Mouse (Mus musculus) hindbrain, embryonic 14.5 days (tissue): ENCODE measurements around the gene Ntrk2. TPM values are rescaled to one million over a fixed set of nuclear protein-coding genes. Genes with fewer than 3 reads are reported as not detected.
"Not testable (repeated sequence)": the region's sequence is repeated elsewhere in the genome, so short reads cannot be mapped to it uniquely, and the experiment has no call there.

Experiments
- ATAC-seq: fragments of 200-750 bp; cut with Nextera tagmentation; 2 replicates; pipeline ENCODE4 v1.8.0; 2017; ENCODE audit warnings: moderate number of reproducible peaks, mild to moderate bottlenecking, moderate TSS enrichment, moderate library complexity; ENCODE audit not compliant: low FRiP score
- DNase-seq: peaks from one replicate; pipeline ENCODE4 v3.0.0-alpha.2; 2015; ENCODE audit warnings: low spot score
- H3K27ac ChIP-seq: fragments of 300-500 bp; sonication (generic); 2 replicates; pipeline ENCODE4 v1.5.1; 2014; ENCODE audit warnings: mild to moderate bottlenecking, moderate library complexity
- H3K27me3 ChIP-seq: fragments of 300-500 bp; sonication (generic); 2 replicates; pipeline ENCODE4 v1.6.1; 2014; ENCODE audit warnings: mild to moderate bottlenecking, low read length, mixed read lengths; ENCODE audit not compliant: control insufficient read depth, insufficient read depth
- H3K36me3 ChIP-seq: fragments of 300-500 bp; sonication (generic); replicated peaks from 2 replicates; pipeline ENCODE4 v1.6.1; 2014; ENCODE audit not compliant: control insufficient read depth, insufficient read depth
- H3K4me1 ChIP-seq: fragments of 300-500 bp; sonication (generic); replicated peaks from 2 replicates; pipeline ENCODE4 v1.6.1; 2014; ENCODE audit warnings: antibody characterized with exemption, low read length, mixed read lengths; ENCODE audit not compliant: control insufficient read depth, insufficient read depth
- H3K4me2 ChIP-seq: fragments of 300-500 bp; sonication (generic); replicated peaks from 2 replicates; pipeline ENCODE4 v1.6.1; 2014; ENCODE audit warnings: mild to moderate bottlenecking, moderate library complexity
- H3K4me3 ChIP-seq: fragments of 300-500 bp; sonication (generic); replicated peaks from 2 replicates; pipeline ENCODE4 v1.5.1; 2014; ENCODE audit warnings: mild to moderate bottlenecking, low read length
- H3K9ac ChIP-seq: fragments of 300-500 bp; sonication (generic); 2 replicates; pipeline ENCODE4 v1.6.1; 2014
- H3K9me3 ChIP-seq: fragments of 300-500 bp; sonication (generic); 2 replicates; pipeline ENCODE4 v1.6.1; 2016; ENCODE audit warnings: low read length; ENCODE audit not compliant: control insufficient read depth
- WGBS: fragments of 180-500 bp; shearing (Covaris S2); extraction: QIAGEN DNeasy Blood & Tissue Kit; methylation state at CpG from one replicate; pipeline ENCODE4 v1.1.7; 2014; 5-methylcytosine and 5-hydroxymethylcytosine counted together
- polyA plus RNA-seq: library from polyadenylated mRNA; unstranded; fragments of >200 nt; fragmentation: Nextera tagmentation; extraction: Ambion mirVana; gene quantifications from 2 replicates; pipeline ENCODE4 v1.2.1, GENCODE M21; 2014

Ntrk2 gene
- polyA plus RNA-seq, 1 experiment from 2014 or later = 108 TPM

DNA sequence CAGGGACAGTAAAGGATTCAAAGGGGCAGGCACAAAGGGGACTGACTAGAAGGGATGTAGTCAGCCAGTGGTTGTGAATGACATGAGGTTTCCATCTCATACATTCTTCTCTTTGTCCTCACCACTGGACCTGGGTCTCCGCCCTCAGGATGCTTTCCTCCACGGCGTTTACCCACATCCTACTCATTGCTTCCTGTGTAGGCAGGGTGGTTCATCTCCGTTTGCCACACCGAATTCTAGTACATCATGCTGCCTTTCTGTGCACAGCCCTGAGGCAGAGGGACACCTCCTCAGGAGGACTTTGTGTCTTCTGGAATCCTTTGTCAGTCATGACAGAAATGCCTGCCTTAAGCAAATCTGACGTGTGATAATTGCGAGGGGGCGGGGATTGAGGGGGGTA is 219.3 kb downstream of the Ntrk2 start:
- no peak for DNase-seq
- WGBS = 83% methylated on average over 8 of the region's 8 CpGs

DNA sequence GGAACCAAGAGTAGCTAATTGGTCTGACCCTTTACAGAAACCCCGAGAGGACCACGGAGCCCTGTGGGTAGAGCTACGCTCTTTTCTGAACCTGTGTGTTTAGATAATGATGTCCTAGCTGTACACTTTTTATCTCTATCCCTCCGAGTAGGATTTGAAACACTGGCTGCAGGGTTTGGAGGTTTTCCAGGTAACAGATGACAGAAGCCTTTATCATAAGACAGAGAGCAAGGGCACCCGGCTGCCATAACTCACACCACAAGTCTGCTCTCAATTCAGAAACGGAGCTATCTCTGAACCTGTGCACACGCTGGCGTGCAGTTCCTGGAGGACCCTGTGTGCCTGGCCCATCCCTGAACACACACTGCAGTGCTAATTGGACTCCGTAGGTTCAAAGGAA is 221.1 kb downstream of the Ntrk2 start:
- H3K27ac ChIP-seq = no peak overlapping the region
- no peak overlapping the region for H3K9ac ChIP-seq
- no peak for DNase-seq
- H3K27me3 ChIP-seq = no peaks in the 10 kb centered on the region
- no peaks in the 10 kb centered on the region for H3K36me3 ChIP-seq
- ATAC-seq = no peak
- 88% methylated on average over 9 of the region's 9 CpGs for WGBS
- H3K4me3 ChIP-seq = no peak overlapping the region
- H3K4me1 ChIP-seq = no peaks in the 10 kb centered on the region
- H3K4me2 ChIP-seq = no peak overlapping the region
- H3K9me3 ChIP-seq = no peaks in the 10 kb centered on the region

More for the DNA sequence above, 219.3 kb downstream of the Ntrk2 start:
- H3K4me1 ChIP-seq = no peaks in the 10 kb centered on the region
- H3K27ac ChIP-seq = no peak overlapping the region
- H3K36me3 ChIP-seq = no peaks in the 10 kb centered on the region
- no peaks in the 10 kb centered on the region for H3K27me3 ChIP-seq
- no peak overlapping the region for H3K4me2 ChIP-seq
- no peaks in the 10 kb centered on the region for H3K9me3 ChIP-seq
- ATAC-seq = no peak
- H3K4me3 ChIP-seq = no peak overlapping the region
- no peak overlapping the region for H3K9ac ChIP-seq

DNA sequence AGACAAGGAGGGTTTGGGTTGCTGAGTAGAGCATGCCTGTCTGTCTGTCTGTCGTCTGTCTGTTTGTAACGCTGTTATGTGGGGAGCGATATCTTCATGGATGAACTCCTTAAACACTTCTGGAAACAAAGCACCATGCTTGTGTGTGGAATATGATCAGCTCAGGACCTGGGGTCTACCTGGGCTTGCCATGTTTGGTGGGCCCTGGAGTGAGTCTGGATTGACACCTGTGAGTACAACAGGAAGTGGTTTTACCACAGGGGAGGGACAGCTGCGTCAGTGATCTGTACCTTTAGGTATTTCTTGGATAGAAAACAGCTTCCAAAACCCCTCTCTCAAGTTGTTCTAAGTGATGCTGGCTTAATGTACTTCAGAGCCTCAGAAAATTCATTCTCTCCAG is 222.2 kb downstream of the Ntrk2 start:
- WGBS = 96% methylated on average over 4 of the region's 4 CpGs
- no peak overlapping the region for H3K9ac ChIP-seq
- no peaks in the 10 kb centered on the region for H3K27me3 ChIP-seq
- H3K4me3 ChIP-seq = no peak overlapping the region
- no peak overlapping the region for H3K4me2 ChIP-seq
- no peaks in the 10 kb centered on the region for H3K9me3 ChIP-seq
- no peak for ATAC-seq
- no peak overlapping the region for H3K27ac ChIP-seq
- no peaks in the 10 kb centered on the region for H3K36me3 ChIP-seq
- H3K4me1 ChIP-seq = no peaks in the 10 kb centered on the region
- DNase-seq = no peak

DNA sequence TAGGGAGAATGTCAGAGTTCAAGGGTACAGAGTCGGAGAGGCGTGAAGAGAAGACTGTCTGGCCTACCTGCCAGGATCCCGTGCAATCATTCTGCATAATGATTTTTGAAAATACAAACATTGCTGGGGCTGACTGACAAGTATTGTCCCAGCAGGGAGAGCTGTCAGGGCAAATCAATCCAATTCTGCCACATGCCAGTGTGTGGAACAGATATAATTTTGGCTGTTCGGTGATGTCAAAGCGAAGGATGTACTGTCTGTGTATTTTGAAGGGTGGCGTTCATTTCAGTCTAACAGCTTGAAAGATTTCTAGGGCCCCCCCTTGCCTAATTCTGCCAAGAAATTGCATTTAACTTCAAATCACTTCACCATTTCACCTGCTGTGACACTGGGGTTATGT is 224.2 kb downstream of the Ntrk2 start:
- Histone ChIP-seq H3K9ac (no peak overlapping the region), H3K27me3 (no peaks in the 10 kb centered on the region), H3K36me3 (no peaks in the 10 kb centered on the region), H3K4me2 (no peak overlapping the region), H3K9me3 (no peaks in the 10 kb centered on the region), H3K4me3 (no peak overlapping the region), H3K4me1 (no peaks in the 10 kb centered on the region), H3K27ac (peak overlapping the region; percentile 53)
- ATAC-seq (no peak), DNase-seq (no peak)
- WGBS = 75% methylated on average over 6 of the region's 6 CpGs

DNA sequence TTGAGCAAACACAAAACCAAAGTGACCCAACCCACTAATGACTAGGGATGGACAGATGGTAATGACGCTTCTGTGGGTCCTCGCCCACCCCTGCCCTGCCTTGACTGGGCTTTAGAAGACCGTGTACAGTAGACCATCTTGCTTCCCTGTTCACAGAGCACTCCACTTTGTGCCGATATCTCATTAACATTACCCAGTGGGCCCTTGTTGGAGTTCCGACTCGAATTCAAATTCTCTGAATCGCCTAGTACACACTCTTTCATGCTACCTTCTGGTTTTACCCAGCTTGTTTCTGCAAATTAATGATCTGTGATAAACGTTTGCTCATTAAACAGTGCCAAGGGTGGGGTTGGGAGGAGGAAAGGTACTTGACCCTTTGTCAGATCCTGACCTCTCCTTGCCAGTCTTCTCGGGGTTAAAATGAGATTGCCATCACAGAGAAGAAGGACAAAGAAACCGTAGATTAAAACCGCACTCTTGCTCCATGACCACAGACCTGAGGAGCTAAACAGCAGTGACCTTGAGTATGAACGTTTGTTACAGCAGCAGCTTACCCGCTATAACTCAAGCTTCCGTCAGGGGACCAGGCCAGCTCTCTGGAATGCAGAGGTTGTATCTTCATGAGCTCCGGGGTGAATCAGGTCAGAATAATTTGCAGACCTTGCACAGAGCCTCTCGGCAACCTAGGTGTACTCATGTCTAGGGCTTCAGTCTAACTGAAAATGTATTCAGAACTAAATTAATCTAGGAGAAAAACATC is 234.0 kb downstream of the Ntrk2 start:
- peak overlapping the region; percentile 96 for H3K27ac ChIP-seq
- DNase-seq (peak; percentile 42), ATAC-seq (peak; percentile 73)
- H3K4me2 ChIP-seq = peak overlapping the region; percentile 39
- peaks cover 31% of the 10 kb centered on the region for H3K4me1 ChIP-seq
- no peak overlapping the region for H3K9ac ChIP-seq
- no peaks in the 10 kb centered on the region for H3K27me3 ChIP-seq
- no peaks in the 10 kb centered on the region for H3K36me3 ChIP-seq
- H3K9me3 ChIP-seq = no peaks in the 10 kb centered on the region
- no peak overlapping the region for H3K4me3 ChIP-seq
- 26% methylated on average over 16 of the region's 16 CpGs for WGBS

DNA sequence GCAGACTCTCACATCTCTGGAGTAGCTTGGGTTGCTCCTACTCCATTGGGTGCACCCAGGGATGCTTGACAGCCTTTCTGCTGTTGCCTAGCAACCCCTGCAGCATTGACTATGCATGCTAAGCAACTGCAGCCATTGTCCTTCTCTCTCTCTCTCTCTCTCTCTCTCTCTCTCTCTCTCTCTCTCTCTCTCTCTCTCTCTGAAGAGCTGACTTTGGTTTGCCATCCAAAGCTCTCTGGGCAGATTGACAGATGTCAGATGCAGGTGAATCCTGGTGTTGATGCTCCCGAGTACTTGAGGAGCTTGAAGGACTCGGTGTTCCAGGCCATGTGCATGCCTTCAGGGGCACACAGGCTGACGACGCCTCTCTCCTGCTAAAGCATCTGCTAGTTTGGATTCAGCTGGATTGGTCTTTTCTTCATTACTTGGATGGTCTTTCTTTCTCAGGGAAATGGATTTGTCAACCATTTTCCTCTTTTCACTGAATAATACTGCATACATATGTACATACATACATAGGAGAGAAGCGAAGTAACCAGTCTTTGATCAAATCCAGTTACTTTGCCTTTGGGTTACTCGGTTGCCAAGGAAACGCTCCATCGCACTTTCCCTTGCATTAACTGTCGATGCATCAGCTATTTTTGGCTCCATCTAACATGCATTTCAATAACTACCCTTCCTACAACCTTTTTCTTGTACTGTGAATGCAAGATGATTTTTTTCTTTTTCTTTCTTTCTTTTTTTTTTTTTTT is 234.8 kb downstream of the Ntrk2 start:
- Histone ChIP-seq H3K4me2 (peak overlapping the region; percentile 39), H3K36me3 (no peaks in the 10 kb centered on the region), H3K9ac (peak overlapping the region; percentile 51), H3K27ac (peak overlapping the region; percentile 96), H3K4me1 (peaks cover 31% of the 10 kb centered on the region), H3K4me3 (no peak overlapping the region), H3K9me3 (no peaks in the 10 kb centered on the region), H3K27me3 (no peaks in the 10 kb centered on the region)
- ATAC-seq (peak; percentile 99), DNase-seq (peak; percentile 87)
- WGBS = 18% methylated on average over 9 of the region's 9 CpGs

DNA sequence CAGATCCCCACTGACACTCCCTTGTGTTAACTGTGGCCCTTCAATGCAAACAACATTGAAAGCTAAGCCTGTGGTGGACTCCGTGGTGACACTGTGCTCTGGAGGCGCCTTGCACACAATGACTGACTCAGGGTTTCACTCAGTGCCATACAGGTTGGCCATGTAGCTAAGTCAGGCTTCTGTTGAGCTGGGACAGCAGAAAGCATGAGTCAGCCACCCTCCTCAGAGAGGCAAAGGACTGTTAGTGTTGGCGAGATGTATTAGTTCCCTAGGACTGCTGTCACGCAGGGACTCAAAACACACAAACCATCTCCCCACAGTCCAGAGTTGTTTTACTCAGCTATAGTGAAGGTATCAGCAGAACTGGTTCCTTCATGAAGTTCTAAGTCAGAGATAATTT is 245.8 kb downstream of the Ntrk2 start:
- H3K27me3 ChIP-seq = no peaks in the 10 kb centered on the region
- 82% methylated on average over 4 of the region's 4 CpGs for WGBS
- DNase-seq = no peak
- no peaks in the 10 kb centered on the region for H3K36me3 ChIP-seq
- H3K4me3 ChIP-seq = no peak overlapping the region
- H3K27ac ChIP-seq = no peak overlapping the region
- no peak for ATAC-seq
- no peaks in the 10 kb centered on the region for H3K9me3 ChIP-seq
- no peaks in the 10 kb centered on the region for H3K4me1 ChIP-seq
- no peak overlapping the region for H3K9ac ChIP-seq
- no peak overlapping the region for H3K4me2 ChIP-seq

DNA sequence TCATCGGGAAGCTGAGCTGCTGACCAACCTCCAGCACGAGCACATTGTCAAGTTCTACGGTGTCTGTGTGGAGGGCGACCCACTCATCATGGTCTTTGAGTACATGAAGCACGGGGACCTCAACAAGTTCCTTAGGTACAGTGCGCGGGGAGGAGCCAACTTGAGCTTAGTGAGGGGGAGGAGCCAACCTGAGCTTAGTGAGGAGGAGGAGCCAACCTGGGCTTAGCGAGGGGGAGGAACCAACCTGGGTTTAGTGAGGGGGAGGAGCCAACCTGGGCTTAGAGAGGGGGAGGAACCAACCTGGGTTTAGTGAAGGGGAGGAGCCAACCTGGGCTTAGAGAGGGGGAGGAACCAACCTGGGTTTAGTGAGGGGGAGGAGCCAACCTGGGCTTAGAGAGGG is 248.0 kb downstream of the Ntrk2 start:
- not testable (repeated sequence) for H3K9ac ChIP-seq, DNase-seq, H3K4me3 ChIP-seq, H3K4me2 ChIP-seq, H3K4me1 ChIP-seq, H3K9me3 ChIP-seq, H3K27me3 ChIP-seq, H3K36me3 ChIP-seq, H3K27ac ChIP-seq, ATAC-seq
- whole genome bisulfite sequencing = 86% methylated on average over 8 of the region's 8 CpGs

DNA sequence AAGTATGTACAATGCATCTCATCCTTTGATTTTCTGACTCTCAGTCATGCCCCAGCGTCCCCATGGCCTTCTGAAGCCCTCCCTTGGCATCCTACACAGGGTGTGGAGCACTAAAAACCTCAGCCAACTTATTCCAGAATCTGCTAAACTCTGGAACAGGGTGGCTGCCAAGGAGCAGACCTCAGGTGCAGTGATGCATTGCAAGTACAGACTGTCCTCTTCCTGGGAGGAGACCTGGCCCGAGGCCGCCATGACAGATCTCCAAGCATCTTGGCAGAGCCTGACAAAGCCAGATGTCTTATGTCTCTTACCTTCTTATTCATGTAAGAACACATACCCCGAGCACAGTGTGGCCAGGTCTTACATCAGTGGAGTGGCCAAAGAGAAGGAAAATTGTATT is 250.5 kb downstream of the Ntrk2 start:
- DNase-seq = no peak

More for the DNA sequence above, 250.5 kb downstream of the Ntrk2 start:
- Histone ChIP-seq H3K27ac (no peak overlapping the region), H3K4me3 (no peak overlapping the region), H3K4me2 (no peak overlapping the region), H3K9me3 (no peaks in the 10 kb centered on the region), H3K36me3 (no peaks in the 10 kb centered on the region), H3K27me3 (no peaks in the 10 kb centered on the region), H3K9ac (no peak overlapping the region), H3K4me1 (no peaks in the 10 kb centered on the region)
- ATAC-seq = no peak
- WGBS = 91% methylated on average over 4 of the region's 4 CpGs
